ENCODE assay signal across 12 mouse cellular contexts in the genomic region with DNA sequence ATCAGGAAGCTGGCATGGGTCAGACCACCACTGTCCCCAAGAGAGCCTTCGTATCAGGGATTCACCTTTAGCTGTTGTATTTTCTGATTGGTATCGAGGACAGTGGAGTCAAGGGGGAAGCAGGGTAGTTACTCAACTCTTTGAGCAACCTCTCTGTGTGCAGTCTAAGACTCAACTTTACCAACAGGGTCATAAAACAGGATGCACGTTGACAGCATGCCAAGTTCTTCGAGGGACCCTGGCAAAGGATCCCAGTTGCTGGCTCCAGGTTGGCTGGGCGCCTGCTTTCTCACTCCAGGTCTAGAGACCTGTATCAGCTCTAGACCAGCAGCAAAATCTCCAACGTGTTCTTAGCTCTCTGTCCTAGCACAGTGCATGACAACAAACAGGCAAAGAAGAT.
A peak's percentile ranks its signal among the peaks of the same experiment; 100 is the strongest.
DNase-seq lines count a peak whose midpoint lies in the region.
"Had no signal": no experiment of that assay in that cellular context is flagged by ENCODE, and none has a peak within 500 bp of the region (broad histone marks: within the 10 kb centered on the region; RNA-seq: fewer than 3 reads in every experiment).

No protein-coding gene starts in this region.

- intact Hi-C loops in gastrocnemius, postnatal 14 days (cut with DNase I; ENCODE audit: low total_unique reads) = no loop called here

- DNase-seq in adrenal gland, postnatal 25 days = peak; percentile 8
- DNase-seq in adrenal gland, postnatal 4 days (ENCODE audit: low spot score in 2 of 2) = no peak
- DNase-seq in layer of hippocampus, adult 11-12 months (ENCODE audit: low spot score) = peak; percentile 21
- DNase-seq in layer of hippocampus, adult 18-20 months (ENCODE audit: low spot score in 2 of 2) = no peak
- peak; percentile 51 for DNase-seq in testis, postnatal 10 days (ENCODE audit: low spot score)
- DNase-seq in testis, postnatal 14 days (ENCODE audit: low spot score) = no peak
- no peak for DNase-seq in layer of hippocampus, adult 9-11 months
- DNase-seq in gastrocnemius, postnatal 14 days = no peak
- DNase-seq: B cell, adult 2 months; liver, embryonic 13.5 days; midbrain, embryonic 14.5 days; right cerebral cortex, postnatal 4 days had no signal

Comparison
In these comparisons a context has a peak if more than half of its experiments do, and no peak if none do; other contexts are left out.
1. DNase-seq: peak in adrenal gland, postnatal 25 days (single experiment), layer of hippocampus, adult 11-12 months (single experiment) and testis, postnatal 10 days (single experiment); none in adrenal gland, postnatal 4 days (0 of 2), layer of hippocampus, adult 18-20 months (0 of 2), testis, postnatal 14 days (single experiment), layer of hippocampus, adult 9-11 months (single experiment) and gastrocnemius, postnatal 14 days (single experiment).